Mouse (Mus musculus): Measurements from ENCODE around the gene Pigyl. TPM values are rescaled to one million over a fixed set of nuclear protein-coding genes. Genes with fewer than 3 reads are reported as not detected.

The Pigyl gene
- polyA plus RNA-seq, 1 experiment, result 150 TPM

DNA sequence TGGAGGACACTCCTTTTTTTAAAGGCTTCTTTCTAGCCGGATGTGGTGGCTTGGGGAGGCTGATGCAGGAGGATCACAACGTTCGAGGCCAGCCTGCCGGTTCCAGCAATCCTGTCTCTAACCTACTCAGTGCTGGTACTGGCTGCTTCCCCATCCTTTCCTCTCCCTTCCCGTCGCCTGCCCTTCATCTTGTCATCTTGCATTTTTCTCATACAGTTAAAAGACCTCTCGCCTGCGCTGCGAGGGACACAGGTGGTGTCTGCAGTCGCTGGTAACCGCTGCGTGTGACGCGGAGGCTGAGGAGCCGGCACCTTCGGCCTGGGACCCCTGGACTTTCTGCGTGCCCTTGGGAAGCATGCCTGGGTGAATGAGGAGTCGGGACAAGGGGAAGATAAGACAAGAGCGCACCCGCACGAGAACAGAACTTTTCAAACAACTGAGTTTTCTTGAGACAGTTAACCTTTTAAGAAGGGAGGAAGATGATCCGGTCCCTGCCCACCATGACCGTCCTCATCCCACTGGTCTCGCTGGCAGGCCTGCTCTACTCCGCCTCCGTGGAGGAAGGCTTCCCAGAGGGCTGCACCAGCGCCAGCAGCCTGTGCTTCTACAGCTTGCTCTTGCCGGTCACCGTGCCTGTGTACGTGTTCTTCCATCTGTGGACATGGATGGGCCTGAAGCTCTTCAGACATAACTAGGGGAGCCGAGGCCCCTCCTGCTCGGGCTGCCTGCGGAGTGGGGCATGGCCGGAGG, 1.0 kb downstream of the Pigyl start:
- WGBS, result 34% methylated on average over 34 of the region's 34 CpGs
- TF ChIP-seq CTCF (IDR thresholded peaks at IDR 0.05; ENCODE audit: borderline replicate concordance, insufficient read depth, low read depth, low read length), result no peak
- TF ChIP-seq POLR2A (IDR thresholded peaks at IDR 0.05; ENCODE audit: borderline replicate concordance, insufficient read depth, low read length), result no peak
- peak; percentile 46 to 54 for DNase-seq
- Histone ChIP-seq H3K27me3 (ENCODE audit: control insufficient read depth, insufficient read depth, low read length) (no peaks in the 10 kb centered on the region), H3K4me3 (replicated peaks; ENCODE audit: insufficient read depth, low read depth, low read length) (peak overlapping the region; percentile 89), H3K4me1 (ENCODE audit: control insufficient read depth, insufficient read depth, low read length) (peaks cover 2% of the 10 kb centered on the region; the same call in 1 of the 2 replicates), H3K27ac (ENCODE audit: insufficient read depth, low read length) (peak overlapping the region; percentile 92; the same call in 1 of the 2 replicates)

- H3K27ac ChIP-seq (ENCODE audit: insufficient read depth, low read length), result no peak overlapping the region
- H3K4me3 ChIP-seq (replicated peaks; ENCODE audit: insufficient read depth, low read depth, low read length), result no peak overlapping the region
- WGBS, result 44% methylated on average over 6 of the region's 6 CpGs
- DNase-seq, result no peak
- TF ChIP-seq CTCF (IDR thresholded peaks at IDR 0.05; ENCODE audit: borderline replicate concordance, insufficient read depth, low read depth, low read length), result no peak
- TF ChIP-seq POLR2A (IDR thresholded peaks at IDR 0.05; ENCODE audit: borderline replicate concordance, insufficient read depth, low read length), result no peak
- H3K4me1 ChIP-seq (ENCODE audit: control insufficient read depth, insufficient read depth, low read length), result no peaks in the 10 kb centered on the region; the same call in 1 of the 2 replicates
- H3K27me3 ChIP-seq (ENCODE audit: control insufficient read depth, insufficient read depth, low read length), result no peaks in the 10 kb centered on the region
Measured at GRCm38 (mm10) chr9:22161299-22161698, 4.7 kb downstream of the Pigyl start.

DNA sequence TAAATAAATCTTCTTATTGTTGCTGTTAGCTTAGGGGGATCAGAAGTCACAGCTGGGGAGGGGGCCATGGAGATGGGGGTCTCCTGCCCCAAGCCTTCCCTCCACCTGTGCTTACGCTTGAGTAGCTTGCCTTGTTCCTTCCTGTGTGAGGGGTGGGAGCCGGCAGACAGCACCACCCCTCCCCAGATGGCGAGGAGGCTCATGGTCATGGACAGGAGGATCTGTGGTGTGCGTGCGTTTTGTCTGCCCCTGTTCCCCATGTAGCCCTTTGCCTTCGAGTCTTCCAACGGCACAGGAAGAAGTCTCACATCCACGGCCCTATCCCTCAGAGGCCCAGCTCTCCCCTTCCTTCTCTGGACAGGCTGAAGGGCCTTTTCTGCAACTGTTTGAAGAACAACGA, 5.7 kb downstream of the Pigyl start:
- H3K27me3 ChIP-seq (ENCODE audit: control insufficient read depth, insufficient read depth, low read length), result no peaks in the 10 kb centered on the region
- no peak for TF ChIP-seq POLR2A (IDR thresholded peaks at IDR 0.05; ENCODE audit: borderline replicate concordance, insufficient read depth, low read length)
- TF ChIP-seq CTCF (IDR thresholded peaks at IDR 0.05; ENCODE audit: borderline replicate concordance, insufficient read depth, low read depth, low read length), result no peak
- no peak overlapping the region for H3K4me3 ChIP-seq (replicated peaks; ENCODE audit: insufficient read depth, low read depth, low read length)
- no peak for DNase-seq
- WGBS, result 87% methylated on average over 9 of the region's 9 CpGs
- H3K4me1 ChIP-seq (ENCODE audit: control insufficient read depth, insufficient read depth, low read length), result no peaks in the 10 kb centered on the region; the same call in 1 of the 2 replicates
- no peak overlapping the region for H3K27ac ChIP-seq (ENCODE audit: insufficient read depth, low read length)

DNA sequence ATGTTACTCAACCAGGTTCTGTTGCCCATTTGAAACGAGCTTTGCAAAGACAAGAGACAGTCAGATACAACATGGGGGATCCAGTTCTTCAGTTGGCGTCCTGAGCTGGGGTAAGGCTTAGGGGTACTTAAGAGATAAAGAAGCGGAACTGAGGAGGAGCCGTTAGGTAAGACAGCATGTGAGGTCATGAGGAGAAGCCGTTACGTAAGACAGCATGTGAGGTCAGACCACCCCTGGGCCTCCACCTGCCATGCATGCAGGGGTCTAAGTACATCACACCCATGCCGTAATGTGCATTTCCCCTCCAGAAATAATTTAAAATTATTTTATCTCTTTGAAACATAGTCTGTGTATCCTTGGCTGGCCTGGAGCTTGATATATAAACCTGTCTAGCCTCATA, 6.3 kb downstream of the Pigyl start:
- H3K4me3 ChIP-seq (replicated peaks; ENCODE audit: insufficient read depth, low read depth, low read length), result no peak overlapping the region
- TF ChIP-seq CTCF (IDR thresholded peaks at IDR 0.05; ENCODE audit: borderline replicate concordance, insufficient read depth, low read depth, low read length) (no peak), POLR2A (IDR thresholded peaks at IDR 0.05; ENCODE audit: borderline replicate concordance, insufficient read depth, low read length) (no peak)
- no peak overlapping the region for H3K27ac ChIP-seq (ENCODE audit: insufficient read depth, low read length)
- no peak for DNase-seq
- 90% methylated on average over 7 of the region's 7 CpGs for WGBS
- no peaks in the 10 kb centered on the region; the same call in 1 of the 2 replicates for H3K4me1 ChIP-seq (ENCODE audit: control insufficient read depth, insufficient read depth, low read length)
- no peaks in the 10 kb centered on the region for H3K27me3 ChIP-seq (ENCODE audit: control insufficient read depth, insufficient read depth, low read length)

DNA sequence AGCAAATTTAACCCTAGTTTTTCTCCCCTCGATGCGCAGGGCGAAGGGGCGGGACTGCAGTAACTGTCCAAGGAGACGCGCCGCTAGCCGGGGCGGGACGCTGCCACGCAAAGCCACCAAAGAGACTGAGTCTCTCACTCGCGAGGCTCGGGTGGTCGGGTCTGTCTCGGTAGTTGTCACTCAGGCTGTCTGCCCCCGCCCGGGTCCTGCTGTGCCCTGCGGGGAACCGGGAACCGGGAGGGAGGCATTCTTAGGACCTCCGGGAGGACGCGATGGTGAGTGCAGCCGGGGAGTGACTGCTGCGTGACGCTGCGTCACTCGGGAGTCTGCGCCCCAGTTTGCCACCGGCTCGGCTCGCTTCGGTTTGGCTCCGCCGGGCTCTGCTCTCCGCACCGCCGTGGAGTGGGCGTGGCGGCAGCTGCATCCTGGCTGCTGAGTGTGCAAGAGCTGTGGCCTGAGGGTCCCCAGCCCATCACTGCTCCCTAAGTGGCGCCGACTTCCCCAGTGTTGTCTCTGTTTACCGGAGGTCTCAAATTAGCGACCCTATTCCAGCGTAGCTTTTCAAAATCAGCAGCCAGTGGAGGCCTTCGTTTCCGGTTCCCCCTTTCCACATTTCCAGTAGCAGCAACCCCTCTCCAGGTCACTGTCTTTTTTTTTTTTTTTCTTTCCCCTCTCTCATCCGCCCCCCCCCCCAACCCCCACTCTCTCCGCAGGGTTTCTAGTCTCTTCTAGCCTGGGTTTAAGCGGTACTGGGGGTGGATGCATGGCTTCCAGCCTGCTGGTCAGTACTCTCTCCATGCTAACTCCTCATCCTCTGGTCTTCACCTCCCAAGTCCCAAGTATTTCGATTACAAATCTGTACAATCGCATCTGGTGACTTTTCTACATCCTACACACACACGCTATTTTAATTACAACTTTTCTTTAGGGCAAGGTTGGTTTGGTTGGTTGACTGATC, 8.3 kb downstream of the Pigyl start:
- TF ChIP-seq CTCF (IDR thresholded peaks at IDR 0.05; ENCODE audit: borderline replicate concordance, insufficient read depth, low read depth, low read length) (no peak), POLR2A (IDR thresholded peaks at IDR 0.05; ENCODE audit: borderline replicate concordance, insufficient read depth, low read length) (peak; percentile 25; the same call in 1 of the 2 replicates)
- 2% methylated on average over 54 of the region's 54 CpGs for WGBS

GRCm38 (mm10) chr9:22165964-22166363, 9.3 kb downstream of the Pigyl start:
- H3K4me3 ChIP-seq (replicated peaks; ENCODE audit: insufficient read depth, low read depth, low read length), result no peak overlapping the region
- TF ChIP-seq CTCF (IDR thresholded peaks at IDR 0.05; ENCODE audit: borderline replicate concordance, insufficient read depth, low read depth, low read length) (no peak), POLR2A (IDR thresholded peaks at IDR 0.05; ENCODE audit: borderline replicate concordance, insufficient read depth, low read length) (no peak)
- no peak for DNase-seq
- 63% methylated on average over 6 of the region's 6 CpGs for WGBS
- no peaks in the 10 kb centered on the region for H3K4me1 ChIP-seq (ENCODE audit: control insufficient read depth, insufficient read depth, low read length)
- H3K27me3 ChIP-seq (ENCODE audit: control insufficient read depth, insufficient read depth, low read length), result no peaks in the 10 kb centered on the region
- no peak overlapping the region for H3K27ac ChIP-seq (ENCODE audit: insufficient read depth, low read length)

More for the DNA sequence above, 8.3 kb downstream of the Pigyl start:
- H3K4me3 ChIP-seq (replicated peaks; ENCODE audit: insufficient read depth, low read depth, low read length), result peak overlapping the region; percentile 72
- DNase-seq, result peak; percentile 53 to 60
- H3K4me1 ChIP-seq (ENCODE audit: control insufficient read depth, insufficient read depth, low read length), result no peaks in the 10 kb centered on the region
- no peaks in the 10 kb centered on the region for H3K27me3 ChIP-seq (ENCODE audit: control insufficient read depth, insufficient read depth, low read length)
- no peak overlapping the region for H3K27ac ChIP-seq (ENCODE audit: insufficient read depth, low read length)

GRCm38 (mm10) chr9:22166686-22167085, 10.0 kb downstream of the Pigyl start:
- Histone ChIP-seq H3K4me1 (ENCODE audit: control insufficient read depth, insufficient read depth, low read length) (no peaks in the 10 kb centered on the region), H3K4me3 (replicated peaks; ENCODE audit: insufficient read depth, low read depth, low read length) (no peak overlapping the region), H3K27me3 (ENCODE audit: control insufficient read depth, insufficient read depth, low read length) (no peaks in the 10 kb centered on the region), H3K27ac (ENCODE audit: insufficient read depth, low read length) (no peak overlapping the region)
- WGBS, result 92% methylated on average over 10 of the region's 10 CpGs
- no peak for TF ChIP-seq POLR2A (IDR thresholded peaks at IDR 0.05; ENCODE audit: borderline replicate concordance, insufficient read depth, low read length)
- TF ChIP-seq CTCF (IDR thresholded peaks at IDR 0.05; ENCODE audit: borderline replicate concordance, insufficient read depth, low read depth, low read length), result no peak
- DNase-seq, result no peak

Measured in cerebellum, adult 2 months (tissue).